23 mouse cellular contexts compared by ENCODE assay signal in genomic region chr7:25303003-25303684, GRCm38 (mm10). TPM values are rescaled to one million over a fixed set of nuclear protein-coding genes. Genes with fewer than 3 reads are reported as not detected.
"Had no signal": no experiment of that assay in that cellular context is flagged by ENCODE, and none has a peak within 500 bp of the region (broad histone marks: within the 10 kb centered on the region; RNA-seq: fewer than 3 reads in every experiment).

No protein-coding gene starts in this region.

- H3K36me3 ChIP-seq: lung, embryonic 15.5 days; midbrain, embryonic 15.5 days; neural tube, embryonic 12.5 days; stomach, embryonic 15.5 days had no signal

- H3K4me3 ChIP-seq: lung, embryonic 15.5 days; megakaryocyte, embryonic 14.5 days; midbrain, embryonic 13.5 days; midbrain, embryonic 15.5 days; neural tube, embryonic 12.5 days; stomach, embryonic 15.5 days had no signal

- H3K9ac ChIP-seq: liver, postnatal 0 days; lung, embryonic 15.5 days; midbrain, embryonic 13.5 days; midbrain, embryonic 15.5 days; neural tube, embryonic 12.5 days; stomach, embryonic 15.5 days had no signal

- H3K27ac ChIP-seq: lung, embryonic 15.5 days; macrophage; midbrain, embryonic 13.5 days; midbrain, embryonic 15.5 days; neural tube, embryonic 12.5 days; stomach, embryonic 15.5 days; stomach, postnatal 0 days had no signal

- H3K27me3 ChIP-seq: midbrain, embryonic 15.5 days had no signal

- ATAC-seq: liver, postnatal 0 days; lung, postnatal 0 days; midbrain, embryonic 13.5 days; midbrain, embryonic 15.5 days had no signal

- DNase-seq: liver, postnatal 0 days; lung, adult 2 months; lung, postnatal 14 days; lung, postnatal 36 days; right cerebral cortex, postnatal 14 days; thymus, adult 2 months; thymus, postnatal 25 days; thymus, postnatal 4 days had no signal

- H3K9me3 ChIP-seq: lung, embryonic 15.5 days; megakaryocyte, embryonic 14.5 days; midbrain, embryonic 13.5 days; midbrain, embryonic 15.5 days; neural tube, embryonic 12.5 days; stomach, embryonic 15.5 days had no signal

- H3K4me2 ChIP-seq: lung, embryonic 15.5 days; midbrain, embryonic 11.5 days; midbrain, embryonic 13.5 days; midbrain, embryonic 15.5 days; neural tube, embryonic 12.5 days; stomach, embryonic 15.5 days had no signal

RNA-seq across cellular contexts. Expression of gene Prr19, which starts 1.9 kb away (rescaled TPM):
- total RNA-seq: megakaryocyte progenitor cell, adult 5-6 weeks; monocyte, adult 5-6 weeks; neutrophil, adult 5-6 weeks had no signal
- polyA plus RNA-seq: liver, postnatal 0 days; lung, adult 2 months; lung, postnatal 0 days; macrophage; spleen, adult 2 months; urinary bladder, adult 2 months had no signal

RNA-seq across cellular contexts. Expression of gene Tmem145, which starts 2.8 kb away (rescaled TPM):
- total RNA-seq: megakaryocyte progenitor cell, adult 5-6 weeks; monocyte, adult 5-6 weeks; neutrophil, adult 5-6 weeks had no signal
- polyA plus RNA-seq: liver, postnatal 0 days; lung, adult 2 months; lung, postnatal 0 days; macrophage; spleen, adult 2 months had no signal
